Mouse (Mus musculus) hindbrain, embryonic 16.5 days (tissue): Measurements from ENCODE around the gene Tbck. TPM values are rescaled to one million over a fixed set of nuclear protein-coding genes. Genes with fewer than 3 reads are reported as not detected.

Experiments used
- ATAC-seq: fragments of 200-750 bp; cut with Nextera tagmentation; 2 replicates; pipeline ENCODE4 v1.8.0; 2017; ENCODE audit warnings: moderate TSS enrichment, moderate library complexity
- H3K27ac ChIP-seq: fragments of 300-500 bp; sonication (generic); 2 replicates; pipeline ENCODE4 v1.5.1; 2014; ENCODE audit warnings: low read depth, mild to moderate bottlenecking, control low read depth, low read length, moderate library complexity
- H3K27me3 ChIP-seq: fragments of 300-500 bp; sonication (generic); replicated peaks from 2 replicates; pipeline ENCODE4 v1.6.1; 2014; ENCODE audit warnings: low read length; ENCODE audit not compliant: control insufficient read depth, insufficient read depth
- H3K36me3 ChIP-seq: fragments of 300-500 bp; sonication (generic); 2 replicates; pipeline ENCODE4 v1.6.1; 2014; ENCODE audit warnings: mild to moderate bottlenecking, low read length, moderate library complexity, mixed read lengths; ENCODE audit not compliant: control insufficient read depth, insufficient read depth
- H3K4me1 ChIP-seq: fragments of 300-500 bp; sonication (generic); 2 replicates; pipeline ENCODE4 v1.6.1; 2014; ENCODE audit warnings: low read depth, low read length; ENCODE audit not compliant: control insufficient read depth, insufficient read depth
- H3K4me2 ChIP-seq: fragments of 300-500 bp; sonication (generic); 2 replicates; pipeline ENCODE4 v1.6.1; 2014; ENCODE audit warnings: mild to moderate bottlenecking, low read length, control low read depth, moderate library complexity
- H3K4me3 ChIP-seq: fragments of 300-500 bp; sonication (generic); 2 replicates; pipeline ENCODE4 v1.5.1; 2014; ENCODE audit warnings: mild to moderate bottlenecking, low read length, control low read depth, moderate library complexity
- H3K9ac ChIP-seq: fragments of 300-500 bp; sonication (generic); 2 replicates; pipeline ENCODE4 v1.6.1; 2014; ENCODE audit warnings: low read depth, mild to moderate bottlenecking, control low read depth, low read length, moderate library complexity
- H3K9me3 ChIP-seq: fragments of 300-500 bp; sonication (generic); 2 replicates; pipeline ENCODE4 v1.6.1; 2014; ENCODE audit warnings: mild to moderate bottlenecking, low read length, moderate library complexity; ENCODE audit not compliant: control insufficient read depth
- WGBS: fragments of 180-500 bp; shearing (Covaris S2); extraction: QIAGEN DNeasy Blood & Tissue Kit; methylation state at CpG from one replicate; pipeline ENCODE4 v1.1.7; 2014; 5-methylcytosine and 5-hydroxymethylcytosine counted together
- polyA plus RNA-seq: library from polyadenylated mRNA; unstranded; fragments of >200 nt; fragmentation: Nextera tagmentation; extraction: Ambion mirVana; gene quantifications from 2 replicates; pipeline ENCODE4 v1.2.1, GENCODE M21; 2015

Tbck gene
- polyA plus RNA-seq, 1 experiment from 2014 or later = 30.0 TPM

DNA sequence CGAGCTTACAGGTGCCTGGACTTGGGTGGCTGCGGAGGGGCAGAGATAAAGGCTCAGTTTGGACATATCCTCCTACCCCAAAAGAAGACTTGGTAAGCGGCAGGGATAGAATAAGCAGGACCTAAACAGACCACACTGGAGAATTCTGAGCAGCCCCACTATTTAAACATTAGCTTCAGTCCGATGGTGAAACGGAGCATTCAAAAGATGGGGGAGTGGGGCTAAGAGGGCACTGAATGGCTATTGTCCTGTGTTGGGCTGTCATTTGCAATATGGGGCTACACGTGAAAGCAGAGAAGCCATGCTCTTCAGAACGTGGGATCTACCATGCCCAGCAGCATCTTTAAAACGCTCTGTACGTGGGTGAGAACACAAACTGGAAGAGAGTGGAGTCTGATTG lies 170.3 kb downstream of the Tbck start:
- 85% methylated on average over 9 of the region's 9 CpGs for WGBS
- no peak for ATAC-seq
- no peak overlapping the region for H3K4me2 ChIP-seq

DNA sequence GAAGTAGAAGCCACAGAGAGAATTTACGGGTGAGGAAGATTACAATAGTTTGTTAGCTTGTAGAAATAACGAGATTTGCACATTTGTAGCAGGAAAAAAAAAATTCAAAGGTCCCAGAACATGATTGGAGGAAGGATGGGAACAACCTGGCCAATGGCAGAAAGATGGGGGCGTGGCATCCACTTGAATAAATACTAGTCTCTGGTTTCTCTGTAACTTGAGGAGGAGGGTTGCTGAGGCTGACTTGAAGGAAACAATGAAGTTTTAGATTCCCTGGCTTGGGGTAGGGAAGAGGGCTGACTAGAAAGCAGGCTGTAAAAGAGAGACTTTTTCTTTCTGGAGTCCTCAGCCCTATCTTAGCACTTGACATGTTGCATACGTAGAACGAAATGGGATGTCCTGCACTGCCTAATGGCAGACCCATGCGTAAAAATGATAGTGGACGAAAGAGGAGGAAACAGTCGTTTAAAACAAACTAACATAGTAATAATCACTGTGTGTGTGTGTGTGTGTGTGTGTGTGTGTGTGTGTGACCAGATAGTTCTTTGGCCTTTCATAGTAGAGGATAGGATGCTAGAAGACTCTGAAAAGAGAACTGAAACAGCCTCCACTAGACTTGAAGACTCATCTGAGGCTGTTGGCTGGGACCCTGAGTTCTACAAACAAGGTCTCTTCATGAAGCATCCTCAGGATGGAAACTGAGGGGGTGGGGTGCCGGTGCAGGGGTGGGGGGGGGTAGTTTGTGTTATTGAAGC lies 171.7 kb downstream of the Tbck start:
- Histone ChIP-seq H3K9ac (no peak overlapping the region), H3K27ac (no peak overlapping the region), H3K9me3 (no peaks in the 10 kb centered on the region), H3K4me1 (no peaks in the 10 kb centered on the region), H3K4me3 (no peak overlapping the region), H3K4me2 (no peak overlapping the region), H3K36me3 (no peaks in the 10 kb centered on the region), H3K27me3 (no peaks in the 10 kb centered on the region)
- no peak for ATAC-seq
- WGBS = 69% methylated on average over 9 of the region's 9 CpGs

More for the DNA sequence above, 170.3 kb downstream of the Tbck start:
- no peaks in the 10 kb centered on the region for H3K9me3 ChIP-seq
- H3K4me1 ChIP-seq = no peaks in the 10 kb centered on the region
- H3K9ac ChIP-seq = no peak overlapping the region
- H3K36me3 ChIP-seq = no peaks in the 10 kb centered on the region
- H3K27ac ChIP-seq = no peak overlapping the region
- H3K27me3 ChIP-seq = no peaks in the 10 kb centered on the region
- no peak overlapping the region for H3K4me3 ChIP-seq

- 75% methylated on average over 6 of the region's 6 CpGs for WGBS
- H3K9ac ChIP-seq = no peak overlapping the region
- no peak overlapping the region for H3K27ac ChIP-seq
- H3K27me3 ChIP-seq = no peaks in the 10 kb centered on the region
- no peak overlapping the region for H3K4me3 ChIP-seq
- ATAC-seq = no peak
- H3K4me1 ChIP-seq = no peaks in the 10 kb centered on the region
- no peak overlapping the region for H3K4me2 ChIP-seq
- no peaks in the 10 kb centered on the region for H3K9me3 ChIP-seq
- H3K36me3 ChIP-seq = no peaks in the 10 kb centered on the region
These were observed 172.7 kb downstream of the Tbck start for GRCm38 (mm10) chr3:132856651-132857050.

DNA sequence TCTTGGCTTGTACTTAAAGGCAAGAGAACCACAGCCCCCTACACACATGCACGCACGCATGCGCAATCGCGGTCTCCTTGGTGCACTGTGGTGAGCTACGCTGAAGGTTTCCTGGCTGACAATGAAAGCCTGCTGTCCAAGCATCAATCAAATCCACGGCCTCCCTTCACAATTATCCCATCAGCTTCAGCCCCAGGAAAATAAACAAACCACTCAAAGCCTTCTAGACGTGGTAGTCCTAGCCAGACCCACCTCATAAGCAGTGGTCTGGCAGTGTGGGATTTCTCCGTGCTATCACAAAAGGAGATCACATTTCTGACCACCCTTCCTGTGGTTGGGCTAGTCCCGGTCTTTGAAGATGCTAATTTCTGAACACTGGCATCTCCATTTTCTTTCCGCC lies 174.9 kb downstream of the Tbck start:
- H3K4me1 ChIP-seq = no peaks in the 10 kb centered on the region
- H3K9ac ChIP-seq = no peak overlapping the region
- H3K27ac ChIP-seq = no peak overlapping the region
- ATAC-seq = no peak
- no peak overlapping the region for H3K4me3 ChIP-seq
- 64% methylated on average over 11 of the region's 11 CpGs for WGBS
- H3K9me3 ChIP-seq = no peaks in the 10 kb centered on the region
- no peak overlapping the region for H3K4me2 ChIP-seq
- no peaks in the 10 kb centered on the region for H3K36me3 ChIP-seq
- H3K27me3 ChIP-seq = no peaks in the 10 kb centered on the region

DNA sequence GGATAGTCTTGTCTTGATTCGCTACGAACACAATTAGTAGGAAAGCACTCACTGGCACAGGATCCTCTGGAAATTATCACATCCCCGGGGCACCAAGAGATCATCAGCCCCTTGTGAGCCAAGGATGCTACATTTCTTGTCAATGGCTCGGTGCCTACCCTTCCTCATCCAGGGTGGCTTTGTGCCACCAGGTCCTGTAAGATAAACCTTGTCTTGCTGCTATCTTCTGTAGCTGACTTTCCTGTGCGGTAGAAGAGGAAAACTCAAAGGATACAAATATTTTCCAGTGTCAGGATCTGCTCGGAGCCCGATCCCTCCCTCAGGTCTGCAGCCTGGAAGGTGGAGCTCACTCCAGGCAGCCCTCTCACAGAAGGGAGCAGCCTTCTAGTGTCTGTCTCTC lies 175.6 kb downstream of the Tbck start:
- no peak overlapping the region for H3K4me2 ChIP-seq
- 89% methylated on average over 7 of the region's 7 CpGs for WGBS
- no peaks in the 10 kb centered on the region for H3K36me3 ChIP-seq
- H3K27me3 ChIP-seq = no peaks in the 10 kb centered on the region
- H3K9ac ChIP-seq = no peak overlapping the region
- no peaks in the 10 kb centered on the region for H3K4me1 ChIP-seq
- H3K4me3 ChIP-seq = no peak overlapping the region
- no peaks in the 10 kb centered on the region for H3K9me3 ChIP-seq
- H3K27ac ChIP-seq = no peak overlapping the region
- no peak for ATAC-seq

GRCm38 (mm10) chr3:132860796-132861195 lies 176.9 kb downstream of the Tbck start:
- no peak overlapping the region for H3K4me2 ChIP-seq
- no peak for ATAC-seq
- H3K9me3 ChIP-seq = no peaks in the 10 kb centered on the region
- no peak overlapping the region for H3K4me3 ChIP-seq
- no peaks in the 10 kb centered on the region for H3K27me3 ChIP-seq
- 81% methylated on average over 8 of the region's 8 CpGs for WGBS
- no peak overlapping the region for H3K9ac ChIP-seq
- H3K4me1 ChIP-seq = no peaks in the 10 kb centered on the region
- no peak overlapping the region for H3K27ac ChIP-seq
- H3K36me3 ChIP-seq = no peaks in the 10 kb centered on the region

DNA sequence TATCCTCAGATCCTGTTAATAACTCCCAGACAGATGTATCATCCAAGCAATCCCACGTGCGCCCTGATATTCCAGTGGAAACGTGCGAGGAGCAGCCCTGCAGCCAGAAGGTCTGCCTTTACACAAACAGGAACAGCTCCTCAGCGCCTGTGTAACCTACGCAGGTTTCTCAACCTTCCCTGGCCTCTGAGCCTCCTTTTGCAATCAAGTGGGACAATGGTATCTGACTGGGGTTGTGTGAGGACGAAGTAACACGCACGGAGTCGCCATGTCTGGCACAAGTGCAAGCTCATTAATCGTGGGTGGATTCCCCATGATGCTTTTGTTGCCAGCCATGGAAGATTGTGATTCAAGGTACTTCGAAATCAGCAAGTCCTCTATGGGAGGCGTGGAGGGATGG lies 179.9 kb downstream of the Tbck start:
- H3K4me1 ChIP-seq = no peaks in the 10 kb centered on the region
- no peak overlapping the region for H3K4me2 ChIP-seq
- no peak for ATAC-seq
- no peak overlapping the region for H3K9ac ChIP-seq
- no peak overlapping the region for H3K27ac ChIP-seq
- WGBS = 72% methylated on average over 13 of the region's 13 CpGs
- no peaks in the 10 kb centered on the region for H3K27me3 ChIP-seq
- no peaks in the 10 kb centered on the region for H3K9me3 ChIP-seq
- no peaks in the 10 kb centered on the region for H3K36me3 ChIP-seq
- no peak overlapping the region for H3K4me3 ChIP-seq

GRCm38 (mm10) chr3:132864329-132864919 lies 180.5 kb downstream of the Tbck start:
- WGBS = 72% methylated on average over 14 of the region's 14 CpGs
- Histone ChIP-seq H3K27ac (no peak overlapping the region), H3K4me3 (no peak overlapping the region), H3K9me3 (no peaks in the 10 kb centered on the region), H3K4me1 (no peaks in the 10 kb centered on the region), H3K9ac (no peak overlapping the region), H3K27me3 (no peaks in the 10 kb centered on the region), H3K4me2 (no peak overlapping the region), H3K36me3 (no peaks in the 10 kb centered on the region)
- ATAC-seq = 0 out of 2 replicates have a peak, but pooled peaks have one; percentile 18

DNA sequence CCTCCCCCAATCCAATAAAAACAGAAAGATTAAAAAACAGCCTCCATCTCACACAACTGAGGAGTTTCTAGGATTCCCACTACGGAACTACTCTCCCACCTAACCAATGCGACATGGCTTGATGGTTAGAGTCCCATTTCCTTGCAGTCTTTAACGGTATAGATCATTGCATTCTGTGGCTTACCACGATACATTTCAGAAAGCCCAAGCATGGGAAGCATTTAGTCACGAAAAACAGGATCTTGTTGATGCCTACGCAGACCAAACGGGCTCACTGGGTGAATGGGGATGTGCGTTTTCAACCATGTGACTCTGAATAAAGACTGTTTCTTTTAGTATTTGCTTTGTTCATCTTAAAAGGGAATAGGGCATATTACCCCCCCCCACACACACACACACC lies 181.0 kb downstream of the Tbck start:
- Histone ChIP-seq H3K27ac (no peak overlapping the region), H3K36me3 (no peaks in the 10 kb centered on the region), H3K4me1 (no peaks in the 10 kb centered on the region), H3K4me2 (no peak overlapping the region), H3K9me3 (no peaks in the 10 kb centered on the region), H3K9ac (no peak overlapping the region), H3K27me3 (no peaks in the 10 kb centered on the region), H3K4me3 (no peak overlapping the region)
- WGBS = 92% methylated on average over 8 of the region's 8 CpGs
- ATAC-seq = no peak
